Mouse (Mus musculus) liver, embryonic 14.5 days (tissue): Measurements from ENCODE around the gene Kri1. TPM values are rescaled to one million over a fixed set of nuclear protein-coding genes. Genes with fewer than 3 reads are reported as not detected.
"Not testable (repeated sequence)": the region's sequence is repeated elsewhere in the genome, so short reads cannot be mapped to it uniquely, and the experiment has no call there.

ENCODE experiments used
- ATAC-seq: fragments of 200-750 bp; cut with Nextera tagmentation; 2 replicates; pipeline ENCODE4 v1.8.0; 2017; ENCODE audit warnings: moderate number of reproducible peaks, mild to moderate bottlenecking, moderate library complexity; ENCODE audit not compliant: insufficient read depth
- DNase-seq, 3 experiments: peaks; one replicate each; pipeline ENCODE4 v3.0.0-alpha.2; 2012 to 2013; ENCODE audit warnings: low read depth in 3 of 3, low spot score in 3 of 3
- H3K27ac ChIP-seq: fragments of 300-500 bp; sonication (generic); 2 replicates; pipeline ENCODE4 v1.5.1; 2014; ENCODE audit warnings: moderate library complexity, mild to moderate bottlenecking, control low read depth, inconsistent platforms
- H3K27me3 ChIP-seq: fragments of 300-500 bp; sonication (generic); 2 replicates; pipeline ENCODE4 v1.6.1; 2014; ENCODE audit warnings: mild to moderate bottlenecking, low read length, moderate library complexity; ENCODE audit not compliant: control insufficient read depth, insufficient read depth
- H3K36me3 ChIP-seq: fragments of 300-500 bp; sonication (generic); replicated peaks from 2 replicates; pipeline ENCODE4 v1.6.1; 2014; ENCODE audit warnings: low read depth; ENCODE audit not compliant: control insufficient read depth, insufficient read depth
- H3K4me1 ChIP-seq, 2 experiments: fragments of 200-500 bp in 1 of 2; fragments of 300-500 bp in 1 of 2; sonication (generic) in 1 of 2; replicated peaks; 2 replicates each; pipeline ENCODE4 v1.6.1; 2012 to 2014; ENCODE audit warnings: antibody characterized with exemption in 1 of 2, inconsistent platforms in 1 of 2, low read length in 1 of 2; ENCODE audit not compliant: control insufficient read depth in 2 of 2, insufficient read depth in 2 of 2
- H3K4me2 ChIP-seq: fragments of 300-500 bp; sonication (generic); 2 replicates; pipeline ENCODE4 v1.6.1; 2014; ENCODE audit warnings: low read depth, mild to moderate bottlenecking, control low read depth, moderate library complexity
- H3K4me3 ChIP-seq, 2 experiments: fragments of 200-500 bp in 1 of 2; fragments of 300-500 bp in 1 of 2; sonication (generic) in 1 of 2; 2 replicates each; pipeline ENCODE4 v1.5.1; 2012 to 2014; ENCODE audit warnings: low read depth in 2 of 2, low read length in 2 of 2, mild to moderate bottlenecking in 2 of 2, control low read depth in 1 of 2, inconsistent platforms in 1 of 2, moderate library complexity in 1 of 2; ENCODE audit not compliant: insufficient read depth in 1 of 2
- H3K9ac ChIP-seq: fragments of 300-500 bp; sonication (generic); replicated peaks from 2 replicates; pipeline ENCODE4 v1.6.1; 2014; ENCODE audit warnings: mild to moderate bottlenecking, control low read depth, moderate library complexity
- H3K9me3 ChIP-seq: fragments of 300-500 bp; sonication (generic); 2 replicates; pipeline ENCODE4 v1.6.1; 2016; ENCODE audit warnings: low read length, mixed read lengths; ENCODE audit not compliant: control insufficient read depth
- CTCF ChIP-seq: IDR thresholded peaks from 2 replicates; pipeline ENCODE4 v1.5.1; 2016; ENCODE audit warnings: antibody characterized with exemption, low read depth, control low read depth
- EP300 ChIP-seq: IDR thresholded peaks from 2 replicates; pipeline ENCODE4 v1.6.1; 2016; ENCODE audit warnings: antibody characterized with exemption, low read depth
- whole genome bisulfite sequencing: fragments of 180-500 bp; shearing (Covaris S2); extraction: QIAGEN DNeasy Blood & Tissue Kit; methylation state at CpG from one replicate; pipeline ENCODE4 v1.1.7; 2014; ENCODE audit not compliant: insufficient replicate concordance; 5-methylcytosine and 5-hydroxymethylcytosine counted together
- polyA plus RNA-seq, 2 experiments: library from polyadenylated mRNA; depleted of rRNA in 1 of 2; stranded (reverse) in 1 of 2; unstranded in 1 of 2; fragments of >200 nt; fragmentation: Nextera tagmentation in 1 of 2; extraction: Ambion mirVana in 1 of 2; gene quantifications; 2 replicates each; pipeline versions ENCODE4 v1.2.1 to v1.2.3; 2012 to 2014

The Kri1 gene
- polyA plus RNA-seq, 2 experiments, result 3.9 to 21.9 TPM

DNA sequence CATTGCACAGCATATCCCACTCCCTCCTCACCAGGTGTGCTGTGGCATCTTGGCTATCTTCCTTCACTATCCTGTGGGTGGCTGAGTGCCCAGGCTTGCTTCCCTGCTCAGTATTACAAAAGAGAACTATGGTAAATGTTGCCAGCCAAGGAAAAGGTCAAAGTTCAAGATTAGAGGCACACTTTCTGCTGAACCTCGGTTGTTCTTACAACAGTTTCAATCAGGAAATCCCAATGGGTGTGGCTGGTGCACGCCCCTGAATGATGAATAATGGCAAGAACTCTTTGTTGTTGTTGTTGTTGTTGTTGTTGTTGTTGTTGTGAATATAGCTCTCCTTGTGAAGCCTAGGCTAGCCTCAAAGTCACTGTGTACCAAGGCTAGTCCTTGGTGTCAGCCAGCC lies 25.9 kb downstream of the Kri1 start:
- Histone ChIP-seq H3K27me3 (no peaks in the 10 kb centered on the region), H3K4me2 (no peak overlapping the region), H3K9me3 (no peaks in the 10 kb centered on the region), H3K9ac (no peak overlapping the region), H3K4me1 (peaks cover 22 to 32% of the 10 kb centered on the region in 2 experiments), H3K4me3 (no peak overlapping the region), H3K36me3 (peaks cover 4% of the 10 kb centered on the region), H3K27ac (no peak overlapping the region)
- no peak for DNase-seq
- TF ChIP-seq EP300 (no peak), CTCF (no peak)
- no peak for ATAC-seq
- WGBS, result 24% methylated on average over 2 of the region's 2 CpGs

DNA sequence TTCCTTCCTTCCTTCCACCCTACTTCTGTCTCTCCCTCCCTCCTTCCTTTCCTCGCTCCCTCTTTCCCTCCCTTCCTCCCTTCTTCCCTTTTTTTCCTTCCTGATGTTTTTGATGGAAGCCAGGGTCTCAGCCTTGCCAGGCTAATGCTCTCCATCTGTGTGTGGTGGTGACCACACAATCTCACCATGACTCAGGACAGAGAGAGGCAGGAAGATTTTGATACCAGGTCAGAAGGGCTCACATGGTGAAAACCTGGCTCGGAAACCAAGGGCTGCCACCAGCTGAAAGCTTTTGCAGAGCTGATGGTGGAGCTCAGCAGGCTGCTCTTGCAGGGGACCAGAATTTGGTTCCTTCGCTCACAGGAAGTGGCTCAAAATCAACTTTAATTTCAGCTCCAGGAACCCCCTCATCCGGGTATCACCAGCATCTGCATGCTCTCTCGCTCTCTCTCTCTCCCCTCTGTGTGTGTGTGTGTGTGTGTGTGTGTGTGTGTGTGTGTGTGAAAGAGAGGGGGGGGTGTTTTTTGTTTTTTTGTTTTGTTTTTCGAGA lies 27.2 kb downstream of the Kri1 start:
- Histone ChIP-seq H3K4me3 (no peak overlapping the region), H3K27me3 (no peaks in the 10 kb centered on the region), H3K36me3 (no peaks in the 10 kb centered on the region), H3K9me3 (no peaks in the 10 kb centered on the region), H3K27ac (no peak overlapping the region), H3K4me1 (peaks cover 15 to 21% of the 10 kb centered on the region in 2 experiments), H3K4me2 (no peak overlapping the region), H3K9ac (no peak overlapping the region)
- TF ChIP-seq CTCF (no peak), EP300 (no peak)
- ATAC-seq (no peak), DNase-seq (no peak)
- WGBS, result 57% methylated on average over 6 of the region's 6 CpGs

GRCm38 (mm10) chr9:21256349-21256748 lies 31.4 kb downstream of the Kri1 start:
- H3K4me2 ChIP-seq, H3K4me3 ChIP-seq, H3K9ac ChIP-seq, H3K27me3 ChIP-seq, H3K4me1 ChIP-seq, ATAC-seq, H3K27ac ChIP-seq, H3K9me3 ChIP-seq, H3K36me3 ChIP-seq, DNase-seq: not testable (repeated sequence)
- 34% methylated on average over 4 of the region's 4 CpGs for WGBS

DNA sequence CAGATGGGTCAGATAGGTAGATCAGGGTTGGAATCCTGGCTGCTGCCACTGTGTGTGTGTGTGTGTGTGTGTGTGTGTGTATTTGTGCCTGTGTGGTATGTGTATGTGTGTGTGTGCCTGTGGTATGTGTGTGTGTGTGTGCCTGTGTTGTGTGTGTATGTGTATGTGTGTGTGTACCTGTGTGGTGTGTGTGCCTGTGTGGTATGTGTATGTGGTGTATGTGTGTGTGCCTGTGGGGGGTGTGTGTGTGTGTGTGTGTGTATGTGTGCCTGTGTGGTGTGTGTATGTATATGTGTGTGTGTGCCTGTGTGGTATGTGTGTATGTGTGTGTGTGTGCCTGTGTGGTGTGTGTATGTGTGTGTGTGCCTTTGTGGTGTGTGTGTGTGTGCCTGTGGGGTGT lies 33.1 kb downstream of the Kri1 start:
- no peak for ATAC-seq
- Histone ChIP-seq H3K27ac (no peak overlapping the region), H3K4me3 (no peak overlapping the region), H3K36me3 (no peaks in the 10 kb centered on the region), H3K9me3 (no peaks in the 10 kb centered on the region), H3K4me2 (no peak overlapping the region), H3K4me1 (no peaks in the 10 kb centered on the region), H3K9ac (no peak overlapping the region), H3K27me3 (peaks cover 19% of the 10 kb centered on the region)
- no peak for DNase-seq
- no peak for TF ChIP-seq CTCF
- TF ChIP-seq EP300, result no peak

DNA sequence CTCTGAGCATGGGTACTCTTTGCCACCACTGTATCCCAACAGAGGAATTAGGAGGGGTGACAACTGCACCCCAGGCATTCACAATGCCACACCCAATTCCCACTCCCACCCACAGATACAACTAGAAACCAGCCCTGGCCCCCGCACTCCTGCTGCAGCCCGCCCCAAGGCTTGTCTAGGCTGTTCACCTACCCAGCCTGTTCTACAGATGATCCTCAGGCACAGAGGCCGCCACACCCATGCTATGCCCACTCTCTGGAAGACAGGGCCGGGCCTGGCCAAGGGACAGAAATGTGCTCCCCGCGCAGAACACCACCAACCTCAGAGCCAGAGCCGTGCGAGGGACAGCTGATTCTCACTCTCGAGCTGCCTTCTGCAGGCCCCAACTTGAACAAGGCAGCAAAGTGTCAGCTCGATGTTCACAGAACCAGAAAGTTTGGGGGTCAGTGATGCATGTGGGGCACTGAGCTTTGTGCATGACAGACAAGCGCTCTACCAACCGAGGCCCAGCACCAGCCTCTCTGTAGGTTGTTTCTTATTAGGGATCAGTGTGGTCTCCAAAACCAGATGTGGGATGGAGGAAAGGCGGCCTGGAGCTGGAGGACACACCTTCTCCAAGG lies 36.5 kb downstream of the Kri1 start:
- no peak for ATAC-seq
- Histone ChIP-seq H3K9ac (no peak overlapping the region), H3K27me3 (peaks cover 50% of the 10 kb centered on the region), H3K4me2 (no peak overlapping the region), H3K36me3 (no peaks in the 10 kb centered on the region), H3K4me1 (no peaks in the 10 kb centered on the region), H3K4me3 (no peak overlapping the region), H3K27ac (no peak overlapping the region), H3K9me3 (no peaks in the 10 kb centered on the region)
- 62% methylated on average over 13 of the region's 13 CpGs for WGBS
- no peak for TF ChIP-seq EP300
- TF ChIP-seq CTCF, result no peak
- no peak for DNase-seq
